Mouse (Mus musculus) brain, embryonic 14.5 days (tissue): Measurements from ENCODE around the gene Pemt.

ENCODE experiments used
- CTCF ChIP-seq: fragments of 200-500 bp; IDR thresholded peaks from 2 replicates; pipeline ENCODE4 v1.5.1; 2012; ENCODE audit warnings: inconsistent platforms, mild to moderate bottlenecking, moderate library complexity, borderline replicate concordance; ENCODE audit not compliant: insufficient read depth, insufficient read length; ENCODE audit errors: extremely low read depth
- POLR2A ChIP-seq: fragments of 200-500 bp; IDR thresholded peaks from 2 replicates; pipeline ENCODE4 v1.6.1; 2012; ENCODE audit warnings: mild to moderate bottlenecking, inconsistent platforms, borderline replicate concordance; ENCODE audit not compliant: poor library complexity, insufficient read depth, insufficient read length, severe bottlenecking; ENCODE audit errors: extremely low read depth

DNA sequence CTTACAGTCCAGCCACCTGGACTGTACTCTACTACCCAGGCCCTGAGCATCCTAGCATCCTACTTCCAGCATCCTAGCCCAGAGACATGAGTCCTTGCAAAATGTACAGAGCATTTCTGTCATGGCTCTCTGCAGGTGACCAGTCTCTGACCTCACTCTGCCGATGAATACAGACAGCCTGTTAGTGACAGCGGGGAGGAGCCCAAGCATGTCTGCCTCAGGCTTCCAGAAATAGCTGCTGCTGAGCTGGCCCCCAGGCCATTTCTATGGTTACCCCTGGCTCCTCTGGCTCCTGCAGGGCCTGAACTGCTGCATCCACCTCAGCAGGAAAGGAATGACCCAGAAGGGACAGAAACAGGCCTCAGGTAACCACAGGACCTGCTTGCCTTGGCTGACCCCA, 74.6 kb downstream of the Pemt start:
- TF ChIP-seq CTCF: no peak
- TF ChIP-seq POLR2A: no peak
